Comparison of ENCODE assay signal across 11 mouse cellular contexts in the genomic region with DNA sequence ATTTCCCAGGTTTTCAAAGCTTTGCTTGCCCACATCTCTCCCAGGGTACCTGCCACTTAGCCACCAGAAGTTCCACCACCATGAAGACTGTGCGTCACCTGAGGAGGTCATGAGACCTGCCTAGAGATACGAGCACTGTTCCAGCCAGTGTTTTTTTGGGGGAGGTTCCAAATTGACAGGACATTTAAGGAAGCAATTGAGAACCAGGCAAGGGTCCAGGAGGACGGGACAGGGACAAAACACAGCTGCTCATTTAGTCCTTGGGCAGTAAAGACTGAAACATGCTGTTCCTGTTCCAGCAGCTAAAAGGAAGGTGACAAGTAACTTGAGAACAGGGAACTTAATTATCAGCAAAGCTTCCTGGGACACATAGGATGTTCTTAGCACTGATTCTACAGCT.
DNase-seq lines count a peak whose midpoint lies in the region; ATAC-seq lines count a peak whose summit lies in the region.
"Had no signal": no experiment of that assay in that cellular context is flagged by ENCODE, and none has a peak within 500 bp of the region (broad histone marks: within the 10 kb centered on the region; RNA-seq: fewer than 3 reads in every experiment).

No protein-coding gene starts in this region.

- ATAC-seq in megakaryocyte progenitor cell, adult 5-6 weeks (replicated peaks; ENCODE audit: poor library complexity) = no peak
- ATAC-seq: inflammation-experienced regulatory T-cells, adult 6 months had no signal

- intact Hi-C loops in left cerebral cortex, postnatal 4 days (cut with DNase I) = no loop called here

- peak; percentile 31 for DNase-seq in kidney, adult 9 months
- no peak for DNase-seq in kidney, adult 11 months
- DNase-seq in gastrocnemius, postnatal 25 days = peak; percentile 49
- DNase-seq in kidney, postnatal 14 days = peak; percentile 67
- DNase-seq in lung, postnatal 36 days = peak; percentile 80
- no peak for DNase-seq in left cerebral cortex, postnatal 4 days
- DNase-seq: cerebellum, adult 2 months; layer of hippocampus, adult 9-11 months; midbrain, embryonic 14.5 days had no signal

Comparison
In these comparisons a context has a peak if more than half of its experiments do, and no peak if none do; other contexts are left out.
1. DNase-seq: peak in kidney, adult 9 months (single experiment), gastrocnemius, postnatal 25 days (single experiment), kidney, postnatal 14 days (single experiment) and lung, postnatal 36 days (single experiment); none in kidney, adult 11 months (single experiment) and left cerebral cortex, postnatal 4 days (single experiment).